Mouse (Mus musculus) kidney, adult 2 months (tissue): ENCODE measurements around the gene Wnt9a. TPM values are rescaled to one million over a fixed set of nuclear protein-coding genes. Genes with fewer than 3 reads are reported as not detected.

Source experiments
- DNase-seq: peaks from one replicate; pipeline ENCODE4 v3.0.0; 2021
- H3K27ac ChIP-seq: fragments of 200-500 bp; 2 replicates; pipeline ENCODE4 v1.5.1; 2012; ENCODE audit warnings: low read depth, low read length, control low read depth, inconsistent platforms; ENCODE audit not compliant: insufficient read depth
- H3K27me3 ChIP-seq: fragments of 200-500 bp; replicated peaks from 2 replicates; pipeline ENCODE4 v1.6.1; 2012; ENCODE audit warnings: mild to moderate bottlenecking, moderate library complexity, low read length, inconsistent platforms; ENCODE audit not compliant: control insufficient read depth, insufficient read depth
- H3K36me3 ChIP-seq: fragments of 200-500 bp; 2 replicates; pipeline ENCODE4 v1.6.1; 2012; ENCODE audit warnings: mild to moderate bottlenecking, moderate library complexity, low read length, inconsistent platforms; ENCODE audit not compliant: control insufficient read depth, insufficient read depth
- H3K4me1 ChIP-seq: fragments of 200-500 bp; 2 replicates; pipeline ENCODE4 v1.6.1; 2011; ENCODE audit warnings: low read length; ENCODE audit not compliant: control insufficient read depth, insufficient read depth
- H3K4me3 ChIP-seq: fragments of 200-500 bp; 2 replicates; pipeline ENCODE4 v1.5.1; 2011; ENCODE audit warnings: mild to moderate bottlenecking, low read depth, low read length, control low read depth; ENCODE audit not compliant: insufficient read depth
- CTCF ChIP-seq: fragments of 200-500 bp; conservative IDR thresholded peaks from 2 replicates; pipeline ENCODE4 v1.5.1; 2011; ENCODE audit warnings: low read depth, mild to moderate bottlenecking, control low read depth, low read length, moderate library complexity, mixed read lengths; ENCODE audit not compliant: insufficient read depth, insufficient read length
- POLR2A ChIP-seq: fragments of 200-500 bp; IDR thresholded peaks from one replicate; pipeline ENCODE4 v1.6.1; 2011; ENCODE audit warnings: low read depth, low read length, control low read depth
- WGBS: fragments of 180-500 bp; shearing (Covaris S2); methylation state at CpG from one replicate; pipeline ENCODE4 v1.1.7; 2018; 5-methylcytosine and 5-hydroxymethylcytosine counted together
- polyA plus RNA-seq: library from polyadenylated mRNA; depleted of rRNA; stranded (reverse); fragments of >200 nt; gene quantifications from 2 replicates; pipeline ENCODE4 v1.2.3, GENCODE M21; 2012

Wnt9a gene
- polyA plus RNA-seq, 1 experiment: 1.7 TPM

GRCm38 (mm10) chr11:59305008-59305820 is 1.5 kb upstream of the Wnt9a start:
- H3K4me3 ChIP-seq: no peak overlapping the region
- H3K27ac ChIP-seq: no peak overlapping the region
- 54% methylated on average over 22 of the region's 22 CpGs for WGBS
- no peak for TF ChIP-seq POLR2A
- no peak for TF ChIP-seq CTCF
- no peaks in the 10 kb centered on the region for H3K27me3 ChIP-seq
- no peaks in the 10 kb centered on the region for H3K4me1 ChIP-seq
- no peaks in the 10 kb centered on the region for H3K36me3 ChIP-seq
- DNase-seq: no peak

- no peak overlapping the region for H3K27ac ChIP-seq
- 8% methylated on average over 10 of the region's 10 CpGs for WGBS
- no peaks in the 10 kb centered on the region for H3K36me3 ChIP-seq
- no peaks in the 10 kb centered on the region for H3K27me3 ChIP-seq
- no peak overlapping the region for H3K4me3 ChIP-seq
- no peak for TF ChIP-seq POLR2A
- TF ChIP-seq CTCF: no peak
- no peaks in the 10 kb centered on the region for H3K4me1 ChIP-seq
- DNase-seq: no peak
Measured at GRCm38 (mm10) chr11:59305821-59306215, 910 bp upstream of the Wnt9a start.

DNA sequence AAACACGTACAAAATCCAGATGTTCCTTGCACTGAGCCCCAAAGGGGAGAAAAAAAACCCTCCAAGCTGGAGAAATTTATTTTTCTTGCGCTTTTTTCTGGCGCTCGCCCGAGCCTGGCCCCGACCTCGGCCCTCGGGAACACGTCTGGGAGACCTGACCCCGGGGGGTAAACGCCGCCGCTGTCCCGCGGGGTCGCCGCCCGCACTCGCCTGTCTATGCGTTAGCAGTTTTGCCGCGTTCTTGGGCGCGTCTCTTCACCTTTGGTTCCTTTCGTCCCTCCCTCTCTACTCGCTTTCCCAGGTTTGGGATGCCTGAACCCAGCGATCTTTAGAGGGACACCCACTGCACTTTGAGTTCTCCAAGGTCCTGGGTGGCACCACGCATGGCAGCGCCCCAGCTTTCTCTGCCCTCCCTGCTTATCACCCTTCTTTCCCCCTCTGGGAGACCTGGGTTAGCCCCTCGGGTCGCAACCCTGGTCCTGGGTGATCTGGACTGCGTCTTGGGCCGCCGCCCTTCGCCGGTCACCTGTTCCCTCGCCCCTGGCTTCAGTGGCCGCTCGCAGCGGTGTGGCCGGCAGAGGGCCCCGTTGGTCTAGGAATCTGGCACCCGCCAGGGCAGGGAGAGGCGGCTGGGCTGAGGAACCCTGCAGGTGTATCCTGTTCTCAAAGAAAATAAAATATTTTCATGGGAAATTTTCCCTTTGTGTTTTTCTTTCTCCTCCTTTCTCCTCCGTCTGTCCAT is 865 bp downstream of the Wnt9a start:
- TF ChIP-seq POLR2A: no peak
- peak; percentile 77 for TF ChIP-seq CTCF
- H3K27me3 ChIP-seq: no peaks in the 10 kb centered on the region
- H3K4me3 ChIP-seq: peak overlapping the region; percentile 73
- WGBS: 2% methylated on average over 45 of the region's 45 CpGs
- H3K36me3 ChIP-seq: no peaks in the 10 kb centered on the region
- peak; percentile 84 for DNase-seq
- no peaks in the 10 kb centered on the region for H3K4me1 ChIP-seq
- no peak overlapping the region for H3K27ac ChIP-seq

GRCm38 (mm10) chr11:59308164-59308542 is 1.4 kb downstream of the Wnt9a start:
- Histone ChIP-seq H3K27ac (no peak overlapping the region), H3K4me1 (no peaks in the 10 kb centered on the region), H3K27me3 (no peaks in the 10 kb centered on the region), H3K36me3 (no peaks in the 10 kb centered on the region), H3K4me3 (no peak overlapping the region)
- 34% methylated on average over 12 of the region's 12 CpGs for WGBS
- no peak for DNase-seq
- TF ChIP-seq CTCF: no peak
- TF ChIP-seq POLR2A: no peak

DNA sequence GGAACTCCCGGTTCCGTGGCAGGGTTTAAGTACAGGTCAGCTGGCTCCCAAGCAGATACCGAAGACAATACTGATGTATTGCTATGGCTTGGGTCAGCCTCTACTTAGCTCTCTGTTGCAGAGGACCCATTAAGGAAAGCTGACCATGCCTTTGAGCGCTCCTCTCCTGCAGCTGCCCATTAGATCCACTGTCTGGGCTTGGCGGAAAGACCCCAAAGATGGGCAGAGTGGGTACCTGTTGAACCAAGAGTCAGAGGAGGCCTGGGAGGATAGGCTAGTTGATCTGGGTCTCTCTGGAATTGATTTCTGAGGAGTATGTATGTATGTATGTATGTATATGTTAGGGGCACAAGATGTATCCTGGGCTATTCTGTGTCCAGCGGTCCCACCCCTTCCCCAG is 1.9 kb downstream of the Wnt9a start:
- Histone ChIP-seq H3K36me3 (no peaks in the 10 kb centered on the region), H3K27ac (no peak overlapping the region), H3K4me1 (no peaks in the 10 kb centered on the region), H3K27me3 (no peaks in the 10 kb centered on the region), H3K4me3 (no peak overlapping the region)
- TF ChIP-seq POLR2A (no peak), CTCF (no peak)
- no peak for DNase-seq
- 55% methylated on average over 6 of the region's 6 CpGs for WGBS

- TF ChIP-seq CTCF (no peak), POLR2A (no peak)
- Histone ChIP-seq H3K27ac (no peak overlapping the region), H3K36me3 (no peaks in the 10 kb centered on the region), H3K27me3 (no peaks in the 10 kb centered on the region), H3K4me3 (no peak overlapping the region), H3K4me1 (no peaks in the 10 kb centered on the region)
- 53% methylated on average over 12 of the region's 12 CpGs for WGBS
- peak; percentile 24 for DNase-seq
Measured at GRCm38 (mm10) chr11:59309106-59309805, 2.5 kb downstream of the Wnt9a start.

DNA sequence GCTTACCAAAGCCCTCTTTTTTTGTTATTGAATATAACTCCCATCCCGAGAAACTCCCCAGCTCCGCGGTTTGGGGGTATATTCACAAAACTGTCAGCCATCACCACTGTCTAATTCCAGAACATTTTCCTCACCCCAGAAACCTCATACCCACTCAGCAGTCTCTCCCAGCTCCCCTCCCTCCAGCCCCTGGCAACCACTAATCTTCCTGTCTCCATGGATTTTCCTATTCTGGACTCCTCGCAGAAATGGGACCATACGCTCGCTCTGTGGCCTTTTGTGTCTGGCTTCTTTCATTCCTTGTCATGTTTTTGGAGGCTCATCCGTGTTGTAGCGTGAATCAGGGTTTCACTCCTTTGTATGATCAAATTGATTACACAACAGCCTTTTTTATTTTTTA is 3.2 kb downstream of the Wnt9a start:
- Histone ChIP-seq H3K27me3 (no peaks in the 10 kb centered on the region), H3K27ac (no peak overlapping the region), H3K4me1 (no peaks in the 10 kb centered on the region), H3K4me3 (no peak overlapping the region), H3K36me3 (no peaks in the 10 kb centered on the region)
- 88% methylated on average over 8 of the region's 8 CpGs for WGBS
- TF ChIP-seq CTCF (no peak), POLR2A (no peak)
- DNase-seq: no peak
